Mouse (Mus musculus) E14TG2a.4 (cell line): ENCODE results near the gene Nkd1.

Source experiments
- CTCF ChIP-seq: conservative IDR thresholded peaks from 2 replicates; pipeline ENCODE4 v1.5.1; 2014; ENCODE audit warnings: low read length
- NANOG ChIP-seq: IDR thresholded peaks from 2 replicates; pipeline ENCODE4 v1.6.1; 2014; ENCODE audit warnings: borderline replicate concordance, low read length, mixed read lengths
- POU5F1 ChIP-seq: IDR thresholded peaks from 2 replicates; pipeline ENCODE4 v1.6.1; 2014; ENCODE audit warnings: low read length, borderline replicate concordance

DNA sequence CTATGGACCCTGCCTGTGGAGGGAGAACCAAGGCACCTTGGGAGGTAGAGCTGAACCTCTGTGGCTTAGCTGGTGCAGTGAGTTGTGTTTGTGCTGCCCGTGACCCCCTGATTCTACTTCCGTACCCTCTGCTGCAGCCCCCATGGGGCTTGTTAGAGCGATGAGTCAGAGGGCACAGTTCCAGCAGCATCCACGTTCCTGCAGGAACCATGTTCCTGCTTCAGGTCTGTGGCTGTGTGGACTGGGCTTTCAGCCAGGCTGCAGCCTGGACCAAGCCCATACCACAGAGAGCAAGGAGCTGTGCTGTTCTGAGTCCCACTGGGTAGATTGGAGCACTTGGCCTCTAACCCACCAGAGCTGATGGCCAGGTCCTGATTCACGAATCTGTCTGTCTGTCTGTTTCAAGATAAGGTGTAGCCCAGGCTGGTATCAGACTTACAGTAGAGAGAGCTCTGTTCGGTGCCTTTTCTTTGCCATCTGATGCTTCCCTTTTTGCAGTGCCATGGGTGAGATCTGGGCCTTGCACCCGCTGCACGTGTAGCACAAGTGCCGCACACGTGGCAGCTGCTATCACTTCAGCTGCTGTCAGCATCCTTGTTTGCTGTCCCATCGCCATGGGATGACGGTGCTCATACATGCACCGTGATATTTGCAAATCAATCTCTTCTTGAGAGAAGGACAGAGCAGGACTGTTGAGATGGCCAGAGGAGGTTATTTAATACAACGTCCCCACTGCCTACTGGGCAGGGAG is 50.5 kb downstream of the Nkd1 start:
- TF ChIP-seq CTCF: no peak
- no peak for TF ChIP-seq POU5F1
- TF ChIP-seq NANOG: no peak
